Mouse (Mus musculus): Measurements from ENCODE around the gene Med17.

Med17 gene

GRCm38 (mm10) chr9:15237516-15238296 lies 42.0 kb downstream of the Med17 start:
- DNase-seq (ENCODE audit: low spot score) = no peak

GRCm38 (mm10) chr9:15235986-15236385 lies 43.7 kb downstream of the Med17 start:
- no peak for DNase-seq (ENCODE audit: low spot score)

- DNase-seq (ENCODE audit: low spot score) = no peak
Measured at GRCm38 (mm10) chr9:15233604-15234003, 46.1 kb downstream of the Med17 start.

- no peak for DNase-seq (ENCODE audit: low spot score)
Measured at GRCm38 (mm10) chr9:15232445-15232844, 47.3 kb downstream of the Med17 start.

GRCm38 (mm10) chr9:15224912-15225311 lies 54.8 kb downstream of the Med17 start:
- DNase-seq (ENCODE audit: low spot score) = no peak

- no peak for DNase-seq (ENCODE audit: low spot score)
Measured at GRCm38 (mm10) chr9:15213695-15214094, 66.0 kb downstream of the Med17 start.

GRCm38 (mm10) chr9:15211876-15212275 lies 67.9 kb downstream of the Med17 start:
- no peak for DNase-seq (ENCODE audit: low spot score)

Measured in c-Kit-positive CD71-positive TER-119-positive erythroid progenitor cells, embryonic 14.5 days (primary cell).